Mouse (Mus musculus) hindbrain, postnatal 0 days (tissue): ENCODE measurements around the gene Pdlim5. TPM values are rescaled to one million over a fixed set of nuclear protein-coding genes. Genes with fewer than 3 reads are reported as not detected.
A peak's percentile ranks its signal among the peaks of the same experiment; 100 is the strongest.

Experiments used
- ATAC-seq: fragments of 200-750 bp; cut with Nextera tagmentation; 2 replicates; pipeline ENCODE4 v1.8.0; 2017; ENCODE audit warnings: mild to moderate bottlenecking, moderate TSS enrichment, moderate library complexity
- DNase-seq: peaks from one replicate; pipeline ENCODE4 v3.0.0-alpha.2; 2015; ENCODE audit warnings: low spot score
- H3K27ac ChIP-seq: fragments of 300-500 bp; sonication (generic); 2 replicates; pipeline ENCODE4 v1.5.1; 2014; ENCODE audit warnings: mild to moderate bottlenecking
- H3K27me3 ChIP-seq: fragments of 300-500 bp; sonication (generic); 2 replicates; pipeline ENCODE4 v1.6.1; 2014; ENCODE audit warnings: low read length, mixed read lengths; ENCODE audit not compliant: insufficient read depth
- H3K36me3 ChIP-seq: fragments of 300-500 bp; sonication (generic); 2 replicates; pipeline ENCODE4 v1.6.1; 2014; ENCODE audit warnings: low read length, mixed read lengths; ENCODE audit not compliant: insufficient read depth
- H3K4me1 ChIP-seq: fragments of 300-500 bp; sonication (generic); 2 replicates; pipeline ENCODE4 v1.6.1; 2014; ENCODE audit warnings: antibody characterized with exemption, low read length, mixed read lengths; ENCODE audit not compliant: insufficient read depth
- H3K4me2 ChIP-seq: fragments of 300-500 bp; sonication (generic); 2 replicates; pipeline ENCODE4 v1.6.1; 2014; ENCODE audit warnings: low read depth, mild to moderate bottlenecking, low read length, moderate library complexity, mixed read lengths
- H3K4me3 ChIP-seq: fragments of 300-500 bp; sonication (generic); 2 replicates; pipeline ENCODE4 v1.5.1; 2014; ENCODE audit warnings: low read length
- H3K9ac ChIP-seq: fragments of 300-500 bp; sonication (generic); replicated peaks from 2 replicates; pipeline ENCODE4 v1.6.1; 2014; ENCODE audit warnings: mild to moderate bottlenecking, low read length, moderate library complexity, mixed read lengths
- H3K9me3 ChIP-seq: fragments of 300-500 bp; sonication (generic); 2 replicates; pipeline ENCODE4 v1.6.1; 2016; ENCODE audit warnings: low read length, mixed read lengths
- CTCF ChIP-seq: IDR thresholded peaks from 2 replicates; pipeline ENCODE4 v1.5.1; 2016; ENCODE audit warnings: antibody characterized with exemption, control low read depth, low read depth
- WGBS: fragments of 180-500 bp; shearing (Covaris S2); extraction: QIAGEN DNeasy Blood & Tissue Kit; methylation state at CpG from one replicate; pipeline ENCODE4 v1.1.7; 2014; 5-methylcytosine and 5-hydroxymethylcytosine counted together
- polyA plus RNA-seq: library from polyadenylated mRNA; unstranded; fragments of >200 nt; fragmentation: Nextera tagmentation; extraction: Ambion mirVana; gene quantifications from 2 replicates; pipeline ENCODE4 v1.2.1, GENCODE M21; 2015
- total RNA-seq: library from RNA; depleted of rRNA; stranded (reverse); fragments of >200 nt; gene quantifications from 2 replicates; pipeline ENCODE4 v1.2.3, GENCODE M21; 2014

The Pdlim5 gene
- total and polyA plus RNA-seq, 2 experiments from 2014 or later, result 17.0 to 29.7 TPM

DNA sequence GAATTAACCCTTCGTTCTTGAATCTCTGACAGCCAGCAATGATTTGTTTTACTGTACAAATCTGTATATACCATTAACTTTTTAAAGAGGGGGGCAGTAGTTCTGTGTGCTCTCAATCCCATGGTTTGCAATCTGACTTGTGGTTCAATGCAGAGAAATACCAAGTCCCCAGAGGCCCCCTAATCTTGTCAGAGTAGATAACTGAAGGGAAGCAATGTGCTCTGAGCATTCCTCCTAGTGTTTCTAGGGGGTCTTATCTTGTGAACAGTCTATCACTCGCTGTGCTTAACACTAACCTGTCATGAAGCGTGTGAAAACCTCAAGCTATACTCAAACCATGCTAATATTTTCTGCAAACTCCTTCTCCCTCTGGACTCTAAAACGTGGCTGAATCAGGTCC is 34.6 kb upstream of the Pdlim5 start:
- 0 out of 2 replicates have a peak, but pooled peaks cover 5% of the 10 kb centered on the region for H3K4me1 ChIP-seq
- 81% methylated on average over 4 of the region's 4 CpGs for WGBS
- H3K27ac ChIP-seq, result no peak overlapping the region
- no peaks in the 10 kb centered on the region for H3K9me3 ChIP-seq
- H3K36me3 ChIP-seq, result no peaks in the 10 kb centered on the region
- DNase-seq (no peak), ATAC-seq (no peak)
- H3K4me2 ChIP-seq, result no peak overlapping the region
- TF ChIP-seq CTCF, result no peak
- H3K27me3 ChIP-seq, result no peaks in the 10 kb centered on the region
- no peak overlapping the region for H3K9ac ChIP-seq
- no peak overlapping the region for H3K4me3 ChIP-seq

DNA sequence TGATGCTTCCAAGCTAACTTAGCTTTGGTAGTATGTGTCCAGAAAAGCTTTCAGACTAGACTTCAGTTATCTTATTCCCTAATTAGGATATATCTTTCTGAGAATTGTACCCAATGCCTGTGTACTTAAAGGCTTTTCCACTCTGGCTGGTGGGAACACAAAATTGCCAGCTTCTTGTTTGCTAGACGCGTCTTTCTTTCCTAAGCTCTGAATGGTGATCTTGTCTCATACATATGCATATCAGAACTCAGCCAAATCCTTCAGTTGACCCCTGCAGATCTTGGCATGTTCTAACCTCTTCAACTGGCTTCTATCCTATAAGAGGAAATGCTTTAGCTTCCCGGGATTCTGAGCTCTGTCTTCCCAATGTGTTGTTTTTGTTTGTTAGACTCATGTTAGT is 31.3 kb upstream of the Pdlim5 start:
- no peaks in the 10 kb centered on the region for H3K27me3 ChIP-seq
- H3K4me1 ChIP-seq, result peaks cover 8% of the 10 kb centered on the region; the same call in 1 of the 2 replicates
- H3K27ac ChIP-seq, result no peak overlapping the region
- no peak for ATAC-seq
- no peaks in the 10 kb centered on the region for H3K9me3 ChIP-seq
- no peak for TF ChIP-seq CTCF
- WGBS, result 21% methylated on average over 3 of the region's 3 CpGs
- DNase-seq, result peak; percentile 52
- no peak overlapping the region for H3K4me3 ChIP-seq
- no peak overlapping the region for H3K9ac ChIP-seq
- H3K36me3 ChIP-seq, result no peaks in the 10 kb centered on the region
- no peak overlapping the region for H3K4me2 ChIP-seq

DNA sequence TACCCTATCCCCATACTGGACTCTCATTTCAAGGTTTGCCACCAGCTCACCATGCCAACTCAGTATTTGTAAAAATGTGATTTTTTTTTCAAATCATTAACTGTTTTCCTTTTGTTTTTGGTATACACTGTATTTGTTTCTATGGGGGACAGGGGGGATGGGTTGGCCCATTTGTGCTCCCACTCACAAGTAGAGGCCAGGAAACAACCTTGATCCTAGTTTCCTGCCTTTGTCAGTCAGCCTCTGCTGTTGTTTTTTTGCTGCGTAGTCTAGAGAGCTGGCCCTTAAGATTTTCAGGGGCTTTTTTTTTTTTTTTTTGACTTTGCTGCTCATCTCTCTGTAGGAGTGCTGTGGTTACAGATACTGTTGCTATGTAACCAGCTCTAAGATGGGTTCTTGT is 28.6 kb upstream of the Pdlim5 start:
- H3K27me3 ChIP-seq, result no peaks in the 10 kb centered on the region
- H3K4me1 ChIP-seq, result peaks cover 8% of the 10 kb centered on the region; the same call in 1 of the 2 replicates
- TF ChIP-seq CTCF, result no peak
- DNase-seq (no peak), ATAC-seq (no peak)
- no peaks in the 10 kb centered on the region for H3K9me3 ChIP-seq
- H3K36me3 ChIP-seq, result no peaks in the 10 kb centered on the region
- no peak overlapping the region for H3K9ac ChIP-seq
- no peak overlapping the region for H3K4me3 ChIP-seq
- 71% methylated on average over 1 of the region's 1 CpGs for WGBS
- H3K27ac ChIP-seq, result no peak overlapping the region
- no peak overlapping the region for H3K4me2 ChIP-seq

DNA sequence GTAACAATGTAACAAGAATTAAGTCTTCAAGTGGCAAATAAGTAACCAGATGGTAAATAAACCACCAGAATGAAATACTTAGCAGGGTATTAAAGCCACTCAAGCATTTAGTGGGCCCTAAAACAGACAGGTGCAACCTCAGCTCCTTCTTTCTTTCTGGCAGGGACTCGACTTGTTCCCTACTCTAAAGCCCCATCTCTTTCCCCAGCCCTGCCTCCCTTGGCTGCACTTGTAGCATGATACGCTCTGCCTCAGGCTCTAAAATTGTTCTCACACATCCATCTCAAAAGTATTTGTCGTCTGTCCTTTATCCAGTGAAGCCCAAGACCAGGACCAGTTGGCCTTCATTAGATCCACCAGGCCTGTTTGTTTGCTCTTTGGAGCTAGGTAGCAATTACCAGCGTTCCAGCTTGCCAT is 28.0 kb upstream of the Pdlim5 start:
- 72% methylated on average over 4 of the region's 4 CpGs for WGBS
- no peak for ATAC-seq

DNA sequence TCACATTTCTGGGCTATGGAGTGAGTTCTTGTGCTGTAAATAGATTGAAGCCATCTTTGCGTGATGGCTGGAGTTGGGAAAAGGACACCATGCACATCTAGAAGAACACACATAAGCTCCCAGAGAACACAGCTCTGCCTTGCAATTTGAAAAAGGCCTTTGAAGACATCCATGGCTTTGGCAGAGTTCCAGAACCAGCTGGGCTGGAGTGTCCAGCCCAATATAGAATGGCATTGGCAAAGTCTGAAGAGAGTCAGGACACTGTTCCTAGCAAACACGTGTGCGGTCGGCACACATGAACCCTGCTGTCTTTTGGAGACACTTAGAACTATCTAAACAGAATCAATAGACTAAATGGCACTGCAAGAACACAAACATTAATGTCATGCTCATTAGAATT is 26.7 kb upstream of the Pdlim5 start:
- WGBS, result 38% methylated on average over 4 of the region's 4 CpGs
- no peak overlapping the region for H3K4me2 ChIP-seq
- no peak overlapping the region for H3K9ac ChIP-seq
- no peak overlapping the region for H3K27ac ChIP-seq
- DNase-seq (peak; percentile 77), ATAC-seq (0 out of 2 replicates have a peak, but pooled peaks have one; percentile 35)
- H3K4me3 ChIP-seq, result no peak overlapping the region
- TF ChIP-seq CTCF, result no peak
- no peaks in the 10 kb centered on the region for H3K9me3 ChIP-seq
- no peaks in the 10 kb centered on the region for H3K27me3 ChIP-seq
- no peaks in the 10 kb centered on the region for H3K36me3 ChIP-seq
- H3K4me1 ChIP-seq, result peaks cover 8% of the 10 kb centered on the region; the same call in 1 of the 2 replicates

More for the DNA sequence above, 28.0 kb upstream of the Pdlim5 start:
- no peak overlapping the region for H3K27ac ChIP-seq
- TF ChIP-seq CTCF, result no peak
- no peaks in the 10 kb centered on the region for H3K9me3 ChIP-seq
- no peaks in the 10 kb centered on the region for H3K27me3 ChIP-seq
- no peak overlapping the region for H3K4me3 ChIP-seq
- no peak overlapping the region for H3K9ac ChIP-seq
- peaks cover 8% of the 10 kb centered on the region; the same call in 1 of the 2 replicates for H3K4me1 ChIP-seq
- no peaks in the 10 kb centered on the region for H3K36me3 ChIP-seq
- no peak for DNase-seq
- no peak overlapping the region for H3K4me2 ChIP-seq

DNA sequence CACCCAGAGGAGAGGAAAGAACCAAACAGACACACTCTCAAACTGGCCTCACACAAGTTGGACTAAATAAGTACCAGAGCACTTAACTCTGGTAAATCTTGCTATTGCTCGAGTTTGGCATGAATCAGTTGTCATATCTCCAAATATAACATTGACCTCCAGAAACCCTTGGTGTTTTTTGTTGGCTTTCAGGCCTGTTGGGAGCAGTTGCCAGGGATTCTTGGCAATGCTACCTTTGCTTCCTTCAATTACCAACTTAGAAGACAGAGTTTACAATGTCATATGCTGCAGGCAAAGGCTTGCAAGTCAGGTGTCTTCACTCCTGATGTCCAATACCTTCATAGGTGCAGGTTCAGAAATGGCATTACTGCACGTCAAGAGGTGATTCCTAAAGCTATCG is 26.0 kb upstream of the Pdlim5 start:
- DNase-seq (no peak), ATAC-seq (no peak)

DNA sequence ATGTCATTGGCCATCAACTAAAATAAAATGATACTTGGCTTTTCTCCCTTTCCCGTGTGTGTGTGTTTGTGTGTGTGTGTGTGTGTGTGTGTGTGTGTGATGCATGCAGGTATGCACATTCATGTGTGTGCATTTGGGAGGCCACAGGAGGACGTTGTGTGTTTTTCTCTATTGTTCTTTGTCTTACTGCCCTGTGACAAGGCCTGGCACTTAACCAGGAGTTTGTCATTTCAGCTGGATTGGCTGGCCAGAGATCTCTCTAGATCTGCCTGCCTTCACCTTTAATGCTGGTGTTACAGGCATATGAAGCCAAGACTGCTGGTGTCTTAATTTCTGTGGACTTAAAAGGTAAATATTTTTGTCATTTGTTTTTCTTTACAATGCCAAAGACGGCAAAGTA is 22.5 kb upstream of the Pdlim5 start:
- Histone ChIP-seq H3K4me3 (no peak overlapping the region), H3K27ac (no peak overlapping the region), H3K4me1 (peaks cover 3% of the 10 kb centered on the region; the same call in 1 of the 2 replicates), H3K27me3 (no peaks in the 10 kb centered on the region), H3K4me2 (no peak overlapping the region), H3K9me3 (no peaks in the 10 kb centered on the region), H3K36me3 (no peaks in the 10 kb centered on the region), H3K9ac (no peak overlapping the region)
- 67% methylated on average over 3 of the region's 3 CpGs for WGBS
- TF ChIP-seq CTCF, result no peak
- no peak for DNase-seq
- ATAC-seq, result no peak

More for the DNA sequence above, 26.0 kb upstream of the Pdlim5 start:
- no peak overlapping the region for H3K27ac ChIP-seq
- WGBS, result 79% methylated on average over 3 of the region's 3 CpGs
- no peak for TF ChIP-seq CTCF
- no peak overlapping the region for H3K4me2 ChIP-seq
- H3K36me3 ChIP-seq, result no peaks in the 10 kb centered on the region
- H3K9me3 ChIP-seq, result no peaks in the 10 kb centered on the region
- no peaks in the 10 kb centered on the region for H3K27me3 ChIP-seq
- peaks cover 3% of the 10 kb centered on the region; the same call in 1 of the 2 replicates for H3K4me1 ChIP-seq
- H3K4me3 ChIP-seq, result no peak overlapping the region
- no peak overlapping the region for H3K9ac ChIP-seq
